Comparison of ENCODE assay signal across 9 mouse cellular contexts in the genomic region with DNA sequence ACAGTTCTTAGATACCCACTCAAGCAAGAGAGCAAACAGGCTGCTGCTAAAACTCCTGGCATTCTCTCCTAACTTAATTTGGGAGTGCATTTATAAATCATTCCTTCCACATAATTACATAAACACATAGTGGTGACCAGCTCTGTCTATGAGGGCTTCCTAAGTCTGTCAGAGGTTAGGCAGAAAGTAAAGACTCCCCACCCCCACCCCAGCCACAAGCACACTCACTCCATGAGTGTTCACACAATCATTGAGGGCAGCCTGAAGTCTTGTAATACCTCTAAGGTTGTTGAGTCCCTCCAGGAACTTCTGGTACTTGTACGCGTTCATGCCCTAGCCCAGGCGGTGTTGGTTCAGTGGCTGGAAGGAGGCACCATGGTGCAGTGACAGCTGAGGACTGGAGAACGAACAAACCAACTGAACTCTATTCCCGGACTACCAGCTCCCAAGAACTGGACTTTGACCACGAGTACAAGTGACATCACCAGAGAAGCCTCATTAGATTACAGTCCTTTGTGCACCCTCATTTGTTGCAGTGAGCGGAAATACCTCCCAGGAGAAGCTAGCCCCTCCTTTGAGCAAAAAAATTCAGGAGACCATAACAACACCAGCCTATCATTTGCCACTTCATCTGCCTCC.
DNase-seq lines count a peak whose midpoint lies in the region; ATAC-seq and TF ChIP-seq lines count a peak whose summit lies in the region.
"Had no signal": no experiment of that assay in that cellular context is flagged by ENCODE, and none has a peak within 500 bp of the region (broad histone marks: within the 10 kb centered on the region; RNA-seq: fewer than 3 reads in every experiment).

No protein-coding gene starts in this region.

- H3K36me3 ChIP-seq in kidney, embryonic 15.5 days = no peaks in the 10 kb centered on the region
- H3K36me3 ChIP-seq in forebrain, embryonic 16.5 days (ENCODE audit: control insufficient read depth, insufficient read depth) = no peaks in the 10 kb centered on the region

- no peak overlapping the region for H3K4me2 ChIP-seq in kidney, embryonic 15.5 days
- no peak overlapping the region for H3K4me2 ChIP-seq in forebrain, embryonic 16.5 days (ENCODE audit: low read length)
- H3K4me2 ChIP-seq: hindbrain, embryonic 14.5 days had no signal

- no peaks in the 10 kb centered on the region for H3K9me3 ChIP-seq in kidney, embryonic 15.5 days (replicated peaks)
- no peaks in the 10 kb centered on the region for H3K9me3 ChIP-seq in forebrain, embryonic 16.5 days (ENCODE audit: control insufficient read depth, low read length)

- 74% methylated on average over 7 of the region's 7 CpGs for WGBS in kidney, embryonic 15.5 days
- 44% methylated on average over 7 of the region's 7 CpGs for WGBS in lung, adult 2 months
- WGBS in forebrain, embryonic 16.5 days = 55% methylated on average over 7 of the region's 7 CpGs

- peak; percentile 52; the same call in 1 of the 2 replicates for TF ChIP-seq POLR2A in lung, adult 2 months (IDR thresholded peaks at IDR 0.05; ENCODE audit: borderline replicate concordance, extremely low read depth, low read depth, low read length)

- H3K27me3 ChIP-seq in kidney, embryonic 15.5 days = no peaks in the 10 kb centered on the region
- no peaks in the 10 kb centered on the region for H3K27me3 ChIP-seq in forebrain, embryonic 16.5 days (replicated peaks; ENCODE audit: control insufficient read depth, insufficient read depth, low read length)

- H3K4me3 ChIP-seq in layer of hippocampus, adult 2 months = no peak overlapping the region
- no peak overlapping the region for H3K4me3 ChIP-seq in kidney, embryonic 15.5 days (replicated peaks)
- peak overlapping the region; percentile 56 for H3K4me3 ChIP-seq in lung, adult 2 months (replicated peaks; ENCODE audit: extremely low read depth, low read depth, low read length)
- H3K4me3 ChIP-seq in forebrain, embryonic 16.5 days (replicated peaks; ENCODE audit: low read length) = no peak overlapping the region

- ATAC-seq in kidney, embryonic 15.5 days (replicated peaks; ENCODE audit: low FRiP score) = peak; percentile 47; the same call in 1 of the 2 replicates
- ATAC-seq in forebrain, embryonic 16.5 days = no peak

- peaks cover 29% of the 10 kb centered on the region for H3K4me1 ChIP-seq in kidney, embryonic 15.5 days
- H3K4me1 ChIP-seq in lung, adult 2 months (ENCODE audit: control insufficient read depth, insufficient read depth, low read length) = peaks cover 41% of the 10 kb centered on the region
- H3K4me1 ChIP-seq in forebrain, embryonic 16.5 days (replicated peaks; ENCODE audit: control insufficient read depth, insufficient read depth, low read length) = peaks cover 15% of the 10 kb centered on the region; the same call in 1 of the 2 replicates

- TF ChIP-seq CTCF in layer of hippocampus, adult 2 months (conservative IDR thresholded peaks at IDR 0.05) = no peak
- TF ChIP-seq CTCF in lung, adult 2 months (IDR thresholded peaks at IDR 0.05; ENCODE audit: insufficient read depth, low read length) = no peak

- no peak overlapping the region for H3K9ac ChIP-seq in kidney, embryonic 15.5 days
- no peak overlapping the region for H3K9ac ChIP-seq in forebrain, embryonic 16.5 days (replicated peaks; ENCODE audit: low read depth, low read length)
- H3K9ac ChIP-seq: hindbrain, embryonic 14.5 days had no signal

- DNase-seq in layer of hippocampus, adult 2 months (ENCODE audit: low spot score in 2 of 2) = no peak
- DNase-seq in layer of hippocampus, adult 11-12 months (ENCODE audit: low spot score) = no peak
- peak; percentile 56 for DNase-seq in lung, adult 2 months
- peak; percentile 72 for DNase-seq in yolk sac, embryonic 10.5 days (ENCODE audit: low spot score)
- DNase-seq in layer of hippocampus, adult 18-20 months (ENCODE audit: low spot score in 2 of 2) = no peak
- DNase-seq in thymus, postnatal 36 days = no peak

- peak overlapping the region; percentile 39; the same call in 1 of the 2 replicates for H3K27ac ChIP-seq in layer of hippocampus, adult 2 months
- H3K27ac ChIP-seq in kidney, embryonic 15.5 days = no peak overlapping the region
- no peak overlapping the region for H3K27ac ChIP-seq in forebrain, embryonic 16.5 days (ENCODE audit: low read length)
- H3K27ac ChIP-seq: hindbrain, embryonic 14.5 days had no signal

Comparison
In these comparisons a context has a peak if more than half of its experiments do, and no peak if none do; other contexts are left out.
1. DNase-seq: peak in lung, adult 2 months (single experiment) and yolk sac, embryonic 10.5 days (single experiment); none in layer of hippocampus, adult 2 months (0 of 2), layer of hippocampus, adult 11-12 months (single experiment), layer of hippocampus, adult 18-20 months (0 of 2) and thymus, postnatal 36 days (0 of 2).